In genomic region chr6:84385696-84386095, GRCm38 (mm10) we compare ENCODE assay signal across 8 mouse cellular contexts.
DNase-seq lines count a peak whose midpoint lies in the region; ATAC-seq lines count a peak whose summit lies in the region.

No protein-coding gene starts in this region.

- 39% methylated on average over 10 of the region's 10 CpGs for WGBS in neural tube, embryonic 15.5 days
- 17% methylated on average over 10 of the region's 10 CpGs for WGBS in intestine, embryonic 15.5 days
- 53% methylated on average over 10 of the region's 10 CpGs for WGBS in hindbrain, embryonic 16.5 days

- H3K4me2 ChIP-seq in neural tube, embryonic 15.5 days: no peak overlapping the region
- no peak overlapping the region for H3K4me2 ChIP-seq in intestine, embryonic 15.5 days (replicated peaks)
- H3K4me2 ChIP-seq in hindbrain, embryonic 16.5 days (ENCODE audit: low read length): no peak overlapping the region

- H3K27ac ChIP-seq in neural tube, embryonic 15.5 days (replicated peaks): no peak overlapping the region
- H3K27ac ChIP-seq in intestine, embryonic 15.5 days: no peak overlapping the region
- H3K27ac ChIP-seq in hindbrain, embryonic 16.5 days (ENCODE audit: low read depth, low read length): no peak overlapping the region

- H3K27me3 ChIP-seq in neural tube, embryonic 15.5 days (replicated peaks): no peaks in the 10 kb centered on the region; the same call in 1 of the 2 replicates
- H3K27me3 ChIP-seq in intestine, embryonic 15.5 days (replicated peaks): no peaks in the 10 kb centered on the region
- no peaks in the 10 kb centered on the region for H3K27me3 ChIP-seq in hindbrain, embryonic 16.5 days (replicated peaks; ENCODE audit: control insufficient read depth, insufficient read depth, low read length)

- peak; percentile 24 for DNase-seq in neural tube, embryonic 10.5 days (ENCODE audit: extremely low spot score, low spot score)
- DNase-seq in forelimb bud, embryonic 11.5 days (ENCODE audit: low read depth, low spot score): peak; percentile 34
- peak; percentile 73 to 78 for DNase-seq in lung, adult 18-20 months
- DNase-seq in testis, postnatal 10 days (ENCODE audit: low spot score): peak; percentile 87
- no peak for DNase-seq in right cerebral cortex, postnatal 10 days (ENCODE audit: low spot score in 2 of 2)

- H3K9ac ChIP-seq in neural tube, embryonic 15.5 days (replicated peaks): no peak overlapping the region
- no peak overlapping the region for H3K9ac ChIP-seq in intestine, embryonic 15.5 days
- no peak overlapping the region for H3K9ac ChIP-seq in hindbrain, embryonic 16.5 days (ENCODE audit: low read depth, low read length)

- H3K4me1 ChIP-seq in neural tube, embryonic 15.5 days: no peaks in the 10 kb centered on the region
- peaks cover 9% of the 10 kb centered on the region for H3K4me1 ChIP-seq in intestine, embryonic 15.5 days (replicated peaks)
- no peaks in the 10 kb centered on the region for H3K4me1 ChIP-seq in hindbrain, embryonic 16.5 days (ENCODE audit: control insufficient read depth, insufficient read depth, low read depth, low read length)

- no peak overlapping the region for H3K4me3 ChIP-seq in neural tube, embryonic 15.5 days (replicated peaks)
- no peak overlapping the region for H3K4me3 ChIP-seq in intestine, embryonic 15.5 days (replicated peaks)
- H3K4me3 ChIP-seq in hindbrain, embryonic 16.5 days (ENCODE audit: low read length): no peak overlapping the region

- ATAC-seq in neural tube, embryonic 15.5 days (ENCODE audit: low FRiP score): no peak
- peak; percentile 55 for ATAC-seq in intestine, embryonic 15.5 days
- ATAC-seq in hindbrain, embryonic 16.5 days: no peak

- H3K36me3 ChIP-seq in neural tube, embryonic 15.5 days: no peaks in the 10 kb centered on the region
- H3K36me3 ChIP-seq in intestine, embryonic 15.5 days: no peaks in the 10 kb centered on the region
- H3K36me3 ChIP-seq in hindbrain, embryonic 16.5 days (ENCODE audit: control insufficient read depth, insufficient read depth, low read length): no peaks in the 10 kb centered on the region

- H3K9me3 ChIP-seq in neural tube, embryonic 15.5 days (replicated peaks): no peaks in the 10 kb centered on the region
- no peaks in the 10 kb centered on the region for H3K9me3 ChIP-seq in intestine, embryonic 15.5 days
- no peaks in the 10 kb centered on the region for H3K9me3 ChIP-seq in hindbrain, embryonic 16.5 days (ENCODE audit: control insufficient read depth, low read length)

Comparison
In these comparisons a context has a peak if more than half of its experiments do, and no peak if none do; other contexts are left out.
1. DNase-seq: peak in neural tube, embryonic 10.5 days (single experiment), forelimb bud, embryonic 11.5 days (single experiment), lung, adult 18-20 months (2 of 2) and testis, postnatal 10 days (single experiment); none in right cerebral cortex, postnatal 10 days (0 of 2).